In genomic region chr10:93276349-93276763, GRCm38 (mm10) we compare ENCODE assay signal across 8 mouse cellular contexts. TPM values are rescaled to one million over a fixed set of nuclear protein-coding genes. Genes with fewer than 3 reads are reported as not detected.
A peak's percentile ranks its signal among the peaks of the same experiment; 100 is the strongest.
DNase-seq lines count a peak whose midpoint lies in the region; ATAC-seq lines count a peak whose summit lies in the region.

No protein-coding gene starts in this region.

- DNase-seq in left cerebral cortex, adult 18-20 months (ENCODE audit: low spot score in 2 of 2), result peak; percentile 70 to 77
- DNase-seq in left cerebral cortex, adult 11 months (ENCODE audit: low spot score), result no peak
- no peak for DNase-seq in thymus, postnatal 14 days

- no peak overlapping the region for H3K9ac ChIP-seq in embryonic facial prominence, embryonic 15.5 days
- peak overlapping the region; percentile 75 for H3K9ac ChIP-seq in heart, embryonic 13.5 days
- peak overlapping the region; percentile 53 for H3K9ac ChIP-seq in kidney, embryonic 16.5 days (replicated peaks; ENCODE audit: low read length)
- no peak overlapping the region for H3K9ac ChIP-seq in liver, embryonic 12.5 days
- H3K9ac ChIP-seq in neural tube, embryonic 13.5 days, result peak overlapping the region; percentile 64

- no peaks in the 10 kb centered on the region for H3K9me3 ChIP-seq in embryonic facial prominence, embryonic 15.5 days (replicated peaks)
- no peaks in the 10 kb centered on the region for H3K9me3 ChIP-seq in heart, embryonic 13.5 days
- H3K9me3 ChIP-seq in kidney, embryonic 16.5 days (ENCODE audit: low read length), result no peaks in the 10 kb centered on the region
- no peaks in the 10 kb centered on the region for H3K9me3 ChIP-seq in liver, embryonic 12.5 days (replicated peaks)
- no peaks in the 10 kb centered on the region for H3K9me3 ChIP-seq in neural tube, embryonic 13.5 days

- peak overlapping the region; percentile 31; the same call in 1 of the 2 replicates for H3K27ac ChIP-seq in embryonic facial prominence, embryonic 15.5 days (replicated peaks)
- H3K27ac ChIP-seq in heart, embryonic 13.5 days (replicated peaks), result peak overlapping the region; percentile 76
- H3K27ac ChIP-seq in kidney, embryonic 16.5 days (ENCODE audit: low read length), result peak overlapping the region; percentile 33
- no peak overlapping the region for H3K27ac ChIP-seq in liver, embryonic 12.5 days
- H3K27ac ChIP-seq in neural tube, embryonic 13.5 days (replicated peaks), result peak overlapping the region; percentile 88

- peak; percentile 52 for ATAC-seq in embryonic facial prominence, embryonic 15.5 days (ENCODE audit: insufficient number of reproducible peaks, low FRiP score, low TSS enrichment, low read depth)
- no peak for ATAC-seq in heart, embryonic 13.5 days (ENCODE audit: extremely low read depth, insufficient number of reproducible peaks, low FRiP score, low TSS enrichment)
- peak; percentile 53 for ATAC-seq in kidney, embryonic 16.5 days (ENCODE audit: low FRiP score, low TSS enrichment)
- ATAC-seq in liver, embryonic 12.5 days, result no peak
- peak; percentile 65 for ATAC-seq in neural tube, embryonic 13.5 days (ENCODE audit: low read depth)

- H3K4me2 ChIP-seq in embryonic facial prominence, embryonic 15.5 days (replicated peaks), result peak overlapping the region; percentile 32
- H3K4me2 ChIP-seq in heart, embryonic 13.5 days, result peak overlapping the region; percentile 67
- peak overlapping the region; percentile 45 for H3K4me2 ChIP-seq in kidney, embryonic 16.5 days (replicated peaks; ENCODE audit: low read depth, low read length)
- peak overlapping the region; percentile 37 for H3K4me2 ChIP-seq in liver, embryonic 12.5 days
- peak overlapping the region; percentile 59 for H3K4me2 ChIP-seq in neural tube, embryonic 13.5 days

- H3K27me3 ChIP-seq in embryonic facial prominence, embryonic 15.5 days, result no peaks in the 10 kb centered on the region
- no peaks in the 10 kb centered on the region for H3K27me3 ChIP-seq in heart, embryonic 13.5 days (replicated peaks)
- no peaks in the 10 kb centered on the region for H3K27me3 ChIP-seq in kidney, embryonic 16.5 days (ENCODE audit: insufficient read depth, low read length)
- no peaks in the 10 kb centered on the region for H3K27me3 ChIP-seq in liver, embryonic 12.5 days (replicated peaks)
- H3K27me3 ChIP-seq in neural tube, embryonic 13.5 days, result no peaks in the 10 kb centered on the region

- H3K4me1 ChIP-seq in embryonic facial prominence, embryonic 15.5 days, result peaks cover 55% of the 10 kb centered on the region
- peaks cover 88% of the 10 kb centered on the region for H3K4me1 ChIP-seq in heart, embryonic 13.5 days
- H3K4me1 ChIP-seq in kidney, embryonic 16.5 days (ENCODE audit: insufficient read depth, low read length), result peaks cover 52% of the 10 kb centered on the region
- peaks cover 25% of the 10 kb centered on the region; the same call in 1 of the 2 replicates for H3K4me1 ChIP-seq in liver, embryonic 12.5 days
- peaks cover 54% of the 10 kb centered on the region for H3K4me1 ChIP-seq in neural tube, embryonic 13.5 days (replicated peaks)

- H3K4me3 ChIP-seq in embryonic facial prominence, embryonic 15.5 days (replicated peaks), result peak overlapping the region; percentile 6
- peak overlapping the region; percentile 43 for H3K4me3 ChIP-seq in heart, embryonic 13.5 days
- H3K4me3 ChIP-seq in kidney, embryonic 16.5 days (ENCODE audit: low read length), result peak overlapping the region; percentile 30
- 0 out of 2 replicates have a peak overlapping the region, but pooled peaks have one; percentile 15 for H3K4me3 ChIP-seq in liver, embryonic 12.5 days
- H3K4me3 ChIP-seq in neural tube, embryonic 13.5 days, result peak overlapping the region; percentile 37

- 0 out of 2 replicates have a peak, but pooled peaks cover 8% of the 10 kb centered on the region for H3K36me3 ChIP-seq in embryonic facial prominence, embryonic 15.5 days
- peaks cover 47% of the 10 kb centered on the region for H3K36me3 ChIP-seq in heart, embryonic 13.5 days
- peaks cover 6% of the 10 kb centered on the region for H3K36me3 ChIP-seq in kidney, embryonic 16.5 days (ENCODE audit: insufficient read depth, low read length)
- peaks cover under 1% of the 10 kb centered on the region; the same call in 1 of the 2 replicates for H3K36me3 ChIP-seq in liver, embryonic 12.5 days
- H3K36me3 ChIP-seq in neural tube, embryonic 13.5 days, result no peaks in the 10 kb centered on the region

- WGBS in embryonic facial prominence, embryonic 15.5 days, result 16% methylated on average over 16 of the region's 16 CpGs
- WGBS in heart, embryonic 13.5 days, result 3% methylated on average over 16 of the region's 16 CpGs
- WGBS in kidney, embryonic 16.5 days, result 16% methylated on average over 16 of the region's 16 CpGs
- 39% methylated on average over 16 of the region's 16 CpGs for WGBS in liver, embryonic 12.5 days (ENCODE audit: insufficient replicate concordance)
- 2% methylated on average over 16 of the region's 16 CpGs for WGBS in neural tube, embryonic 13.5 days

RNA-seq across cellular contexts. Expression of gene Elk3, which starts 34.6 kb away (rescaled TPM):
- 1 to 10 TPM; 8.7 to 9.5 TPM for total RNA-seq in left cerebral cortex, adult 18-20 months (2021)
- 31.5 and 31.9 TPM in 2 replicates for polyA plus RNA-seq in embryonic facial prominence, embryonic 15.5 days (2015; fragmentation: Nextera tagmentation; extraction: Ambion mirVana)
- polyA plus RNA-seq in heart, embryonic 13.5 days (2015; fragmentation: Nextera tagmentation; extraction: Ambion mirVana), result 34.5 and 38.3 TPM in 2 replicates
- polyA plus RNA-seq in kidney, embryonic 16.5 days (2015; fragmentation: Nextera tagmentation; extraction: Ambion mirVana), result 41.3 and 45.6 TPM in 2 replicates
- 8.6 and 9.6 TPM in 2 replicates for polyA plus RNA-seq in liver, embryonic 12.5 days (2016; fragmentation: Nextera tagmentation; extraction: Ambion mirVana)
- 15.1 and 18.3 TPM in 2 replicates for polyA plus RNA-seq in neural tube, embryonic 13.5 days (2015; fragmentation: Nextera tagmentation; extraction: Ambion mirVana)

Comparison
In these comparisons a context has a peak if more than half of its experiments do, and no peak if none do; other contexts are left out.
1. DNase-seq: peak in left cerebral cortex, adult 18-20 months (2 of 2); none in left cerebral cortex, adult 11 months (single experiment) and thymus, postnatal 14 days (single experiment).
2. ATAC-seq: peak in embryonic facial prominence, embryonic 15.5 days (single experiment), kidney, embryonic 16.5 days (single experiment) and neural tube, embryonic 13.5 days (single experiment); none in heart, embryonic 13.5 days (single experiment) and liver, embryonic 12.5 days (single experiment).
3. H3K9ac ChIP-seq: peak in heart, embryonic 13.5 days (single experiment), kidney, embryonic 16.5 days (single experiment) and neural tube, embryonic 13.5 days (single experiment); none in embryonic facial prominence, embryonic 15.5 days (single experiment) and liver, embryonic 12.5 days (single experiment).
4. Peak in every context shown above with its lines, with median percentiles within 50 percentile points of each other: H3K4me2 ChIP-seq and H3K4me3 ChIP-seq.